Mouse (Mus musculus) CD4-positive, CD25-positive, alpha-beta regulatory T cell, adult 2 months (primary cell): Measurements from ENCODE around the gene Cat.

Experiments
- DNase-seq: peaks from one replicate; pipeline ENCODE4 v3.0.0-alpha.2; 2012; ENCODE audit warnings: low read depth, low spot score

Cat gene

DNA sequence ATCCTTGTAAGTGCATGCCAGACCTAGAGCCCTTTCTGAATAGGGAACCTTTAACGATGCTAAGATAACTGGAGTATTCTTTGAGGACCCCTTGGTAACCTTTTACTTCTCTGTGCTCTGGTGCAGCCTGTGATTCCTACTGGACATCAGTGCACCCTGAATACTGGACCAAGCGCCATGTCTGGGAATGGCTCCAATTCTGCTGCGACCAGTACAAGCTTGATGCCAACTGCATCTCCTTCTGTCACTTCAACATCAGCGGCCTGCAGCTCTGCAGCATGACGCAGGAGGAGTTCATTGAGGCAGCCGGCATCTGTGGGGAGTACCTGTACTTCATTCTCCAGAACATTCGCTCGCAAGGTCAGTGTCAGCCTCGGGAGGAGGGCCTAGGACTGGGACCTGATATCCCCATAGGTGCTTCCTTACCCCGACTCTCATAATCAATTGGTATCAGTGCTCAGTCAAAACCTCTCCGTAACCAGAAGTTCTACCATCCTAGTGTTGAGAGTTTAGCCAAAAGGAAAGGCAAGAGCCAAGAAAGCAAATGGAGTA lies 45.8 kb downstream of the Cat start:
- DNase-seq: no peak

DNA sequence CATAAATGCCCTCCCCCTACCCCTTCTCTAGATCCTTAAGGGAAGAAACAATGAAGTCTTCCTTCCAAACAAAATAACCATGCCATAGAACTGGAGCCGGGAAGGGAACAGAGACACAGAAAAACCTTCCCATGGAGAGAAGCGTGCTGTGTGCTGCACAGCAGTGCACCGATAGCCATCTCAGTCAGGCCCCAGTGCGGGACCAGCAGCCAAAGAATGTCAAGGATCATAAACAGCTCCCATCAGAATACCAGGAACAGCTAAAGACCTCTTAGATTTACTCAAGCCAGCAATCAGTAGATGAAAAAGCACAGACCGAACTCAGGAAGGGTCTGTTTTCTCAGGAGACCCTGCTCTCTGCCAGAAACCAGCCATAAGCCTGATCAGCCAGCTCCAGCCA lies 48.4 kb downstream of the Cat start:
- no peak for DNase-seq

- no peak for DNase-seq
These were observed 49.9 kb downstream of the Cat start for GRCm38 (mm10) chr2:103435110-103435509.

GRCm38 (mm10) chr2:103432695-103433275 lies 52.2 kb downstream of the Cat start:
- no peak for DNase-seq

DNA sequence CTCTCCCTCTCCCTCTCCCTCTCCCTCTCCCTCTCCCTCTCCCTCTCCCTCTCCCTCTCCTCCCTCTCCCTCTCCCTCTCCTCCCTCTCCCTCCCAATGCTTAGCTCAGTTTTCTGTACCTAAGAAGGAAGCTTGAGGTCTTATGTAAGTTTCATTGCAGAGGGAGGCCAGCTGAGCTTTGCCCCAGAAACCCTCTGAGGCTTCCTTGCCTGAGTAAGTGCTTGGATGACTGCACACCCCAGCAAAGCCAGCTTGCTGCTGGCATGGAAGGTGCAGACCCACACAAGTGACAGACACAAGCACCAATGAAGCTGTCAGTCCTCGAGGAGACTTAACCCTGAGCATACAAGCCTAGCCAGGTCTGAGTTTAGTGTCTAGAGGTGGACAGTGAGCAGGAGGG lies 54.2 kb downstream of the Cat start:
- DNase-seq: no peak

- no peak for DNase-seq
These were observed 56.6 kb downstream of the Cat start for GRCm38 (mm10) chr2:103428356-103428755.

DNA sequence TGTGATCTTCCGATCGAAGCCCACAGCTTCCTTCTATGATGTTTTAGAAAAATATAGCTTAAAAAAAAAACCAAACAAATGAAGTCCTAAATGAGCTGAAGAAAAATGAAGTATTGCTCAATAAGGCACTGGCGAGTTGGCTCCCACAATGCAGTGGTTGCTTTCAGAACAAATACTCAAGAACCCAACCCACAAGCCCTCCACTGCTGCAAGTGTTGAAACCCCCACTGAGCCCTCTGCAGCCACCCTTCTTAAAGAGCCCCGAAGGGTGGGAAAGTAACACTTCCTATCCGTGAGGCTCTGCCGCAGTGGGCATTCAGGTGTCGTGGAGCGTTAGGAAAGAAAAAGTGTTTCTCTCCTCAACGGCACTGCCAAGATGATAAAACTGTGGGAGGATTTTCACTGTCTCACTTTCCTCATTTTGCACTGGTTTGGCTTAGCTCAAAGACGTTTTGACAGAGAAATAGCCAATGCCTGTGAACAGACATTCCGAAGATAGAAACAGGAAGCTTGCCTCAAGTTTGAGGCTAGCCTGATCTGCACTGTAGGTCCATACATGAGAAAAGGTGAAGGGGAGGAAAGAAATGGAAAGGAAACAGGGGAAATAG lies 59.4 kb downstream of the Cat start:
- DNase-seq: no peak

DNA sequence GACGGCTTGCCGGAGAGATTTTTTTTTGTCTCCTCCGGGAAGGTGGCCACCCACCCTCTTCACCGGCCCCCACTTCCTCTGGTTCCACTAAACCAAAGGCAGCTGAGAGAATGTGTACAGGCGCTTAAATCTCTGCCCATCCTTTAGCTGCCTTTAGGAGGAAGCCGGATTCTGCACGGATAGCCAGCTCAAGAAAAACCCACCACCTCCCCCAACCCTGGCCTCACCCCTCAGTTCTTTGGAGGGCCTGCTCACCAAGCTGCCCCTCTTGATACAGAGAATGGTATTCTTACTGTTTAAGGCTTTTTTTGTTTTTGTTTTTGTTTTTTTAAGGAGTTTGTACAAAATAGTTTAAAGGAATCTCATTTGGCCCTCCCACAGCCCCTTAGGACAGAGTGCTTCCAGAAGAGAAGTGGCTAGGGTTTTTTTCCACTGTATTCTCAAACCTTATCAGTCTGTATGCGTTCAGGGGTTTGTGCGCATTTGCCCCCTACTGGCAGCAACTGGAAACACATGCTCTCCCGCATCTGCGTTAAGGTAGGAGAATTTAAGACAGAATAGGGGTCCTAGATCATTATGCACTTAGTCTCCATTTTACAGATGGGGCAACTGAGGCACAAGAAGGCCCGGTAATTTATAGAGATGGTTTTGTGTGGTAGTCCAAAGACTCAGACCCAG lies 60.5 kb downstream of the Cat start:
- DNase-seq: peak; percentile 66

- no peak for DNase-seq
These were observed 61.1 kb downstream of the Cat start for GRCm38 (mm10) chr2:103423884-103424283.

GRCm38 (mm10) chr2:103420650-103421507 lies 64.1 kb downstream of the Cat start:
- no peak for DNase-seq

GRCm38 (mm10) chr2:103415774-103416173 lies 69.2 kb downstream of the Cat start:
- no peak for DNase-seq

DNA sequence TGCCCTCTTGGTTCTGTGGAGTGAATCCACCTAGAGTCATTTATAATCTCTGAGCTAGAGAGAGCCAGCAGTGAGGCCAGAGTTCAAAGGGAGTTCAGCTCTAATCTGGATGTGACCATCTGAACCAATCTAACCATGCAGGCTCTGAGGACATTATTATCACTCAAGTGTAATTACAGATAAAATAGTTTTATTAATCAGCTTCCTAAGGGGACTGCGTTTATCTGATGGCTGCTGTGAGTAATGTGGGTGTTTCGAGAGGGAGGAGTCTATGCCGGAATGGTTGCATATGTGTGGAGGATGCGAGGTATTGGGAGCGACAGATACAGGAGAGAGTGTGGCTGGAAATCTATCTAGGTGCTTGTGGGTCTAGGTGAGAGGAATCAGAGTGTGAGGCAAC lies 71.6 kb downstream of the Cat start:
- DNase-seq: no peak

- DNase-seq: no peak
These were observed 73.1 kb downstream of the Cat start for GRCm38 (mm10) chr2:103411816-103412215.

GRCm38 (mm10) chr2:103411348-103411747 lies 73.6 kb downstream of the Cat start, which contains the start of gene Elf5:
TSS of gene Elf5 (plus strand) at chr2:103411688.
- no peak for DNase-seq

DNA sequence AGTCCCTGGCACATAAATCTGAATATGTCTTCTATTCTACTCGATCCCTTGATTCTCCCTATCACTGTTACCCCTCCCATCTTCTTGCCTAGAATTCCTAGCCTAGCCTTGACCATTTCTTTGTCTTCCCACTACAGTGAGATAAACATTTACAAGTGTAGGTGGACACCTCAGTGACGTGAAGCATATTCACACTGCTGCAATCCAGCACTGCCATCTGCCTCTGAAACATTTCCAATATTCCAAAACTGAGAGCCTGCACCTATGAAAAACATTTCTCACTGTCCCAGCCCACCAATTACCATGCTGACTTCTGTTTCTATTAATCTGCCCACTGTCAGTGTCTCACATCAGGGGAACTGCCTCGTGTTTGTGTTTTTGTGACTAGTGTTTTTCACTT lies 78.7 kb downstream of the Cat start:
- DNase-seq: no peak
